Mouse (Mus musculus) hindbrain, embryonic 11.5 days (tissue): ENCODE data around the gene Ugt1a6b. TPM values are rescaled to one million over a fixed set of nuclear protein-coding genes. Genes with fewer than 3 reads are reported as not detected.
"Not testable (repeated sequence)": the region's sequence is repeated elsewhere in the genome, so short reads cannot be mapped to it uniquely, and the experiment has no call there.

Source experiments
- ATAC-seq: fragments of 200-750 bp; cut with Nextera tagmentation; 2 replicates; pipeline ENCODE4 v1.8.0; 2017; ENCODE audit warnings: mild to moderate bottlenecking, moderate TSS enrichment, moderate library complexity; ENCODE audit not compliant: low FRiP score
- DNase-seq: peaks from one replicate; pipeline ENCODE4 v3.0.0-alpha.2; 2015; ENCODE audit warnings: low spot score
- H3K27ac ChIP-seq: fragments of 300-500 bp; sonication (generic); 2 replicates; pipeline ENCODE4 v1.5.1; 2014; ENCODE audit warnings: mild to moderate bottlenecking, low read depth, low read length
- H3K27me3 ChIP-seq: fragments of 300-500 bp; sonication (generic); 2 replicates; pipeline ENCODE4 v1.6.1; 2014; ENCODE audit warnings: mild to moderate bottlenecking, low read length, moderate library complexity, mixed read lengths; ENCODE audit not compliant: control insufficient read depth, insufficient read depth
- H3K36me3 ChIP-seq: fragments of 300-500 bp; sonication (generic); 2 replicates; pipeline ENCODE4 v1.6.1; 2014; ENCODE audit warnings: mild to moderate bottlenecking, low read length, moderate library complexity, mixed read lengths; ENCODE audit not compliant: control insufficient read depth, insufficient read depth
- H3K4me1 ChIP-seq: fragments of 300-500 bp; sonication (generic); replicated peaks from 2 replicates; pipeline ENCODE4 v1.6.1; 2014; ENCODE audit warnings: low read length, mixed read lengths; ENCODE audit not compliant: control insufficient read depth, insufficient read depth
- H3K4me2 ChIP-seq: fragments of 300-500 bp; sonication (generic); replicated peaks from 2 replicates; pipeline ENCODE4 v1.6.1; 2014; ENCODE audit warnings: mild to moderate bottlenecking, low read depth, low read length
- H3K4me3 ChIP-seq: fragments of 300-500 bp; sonication (generic); 2 replicates; pipeline ENCODE4 v1.5.1; 2014; ENCODE audit warnings: low read depth, low read length
- H3K9ac ChIP-seq: fragments of 300-500 bp; sonication (generic); 2 replicates; pipeline ENCODE4 v1.6.1; 2014; ENCODE audit warnings: low read depth, low read length
- H3K9me3 ChIP-seq: fragments of 300-500 bp; sonication (generic); 2 replicates; pipeline ENCODE4 v1.6.1; 2016; ENCODE audit warnings: low read length; ENCODE audit not compliant: control insufficient read depth
- whole genome bisulfite sequencing: fragments of 180-500 bp; shearing (Covaris S2); extraction: QIAGEN DNeasy Blood & Tissue Kit; methylation state at CpG from one replicate; pipeline ENCODE4 v1.1.7; 2014; 5-methylcytosine and 5-hydroxymethylcytosine counted together
- polyA plus RNA-seq: library from polyadenylated mRNA; unstranded; fragments of >200 nt; fragmentation: Nextera tagmentation; extraction: Ambion mirVana; gene quantifications from 2 replicates; pipeline ENCODE4 v1.2.1, GENCODE M21; 2014

The Ugt1a6b gene
- polyA plus RNA-seq, 1 experiment from 2014 or later = 0.17 TPM

GRCm38 (mm10) chr1:88087513-88087912 lies 15.5 kb upstream of the Ugt1a6b start, which contains the start of gene Ugt1a8:
Gene Ugt1a8, plus strand, starts transcription at chr1:88087813.
- H3K4me1 ChIP-seq = no peaks in the 10 kb centered on the region
- H3K36me3 ChIP-seq = no peaks in the 10 kb centered on the region
- no peaks in the 10 kb centered on the region for H3K27me3 ChIP-seq
- 83% methylated on average over 3 of the region's 3 CpGs for WGBS
- no peaks in the 10 kb centered on the region for H3K9me3 ChIP-seq
- ATAC-seq = no peak
- H3K4me2 ChIP-seq = no peak within 1 kb of the TSS
- H3K4me3 ChIP-seq = no peak within 1 kb of the TSS
- H3K27ac ChIP-seq = no peak within 1 kb of the TSS
- no peak within 1 kb of the TSS for H3K9ac ChIP-seq
- no peak for DNase-seq

DNA sequence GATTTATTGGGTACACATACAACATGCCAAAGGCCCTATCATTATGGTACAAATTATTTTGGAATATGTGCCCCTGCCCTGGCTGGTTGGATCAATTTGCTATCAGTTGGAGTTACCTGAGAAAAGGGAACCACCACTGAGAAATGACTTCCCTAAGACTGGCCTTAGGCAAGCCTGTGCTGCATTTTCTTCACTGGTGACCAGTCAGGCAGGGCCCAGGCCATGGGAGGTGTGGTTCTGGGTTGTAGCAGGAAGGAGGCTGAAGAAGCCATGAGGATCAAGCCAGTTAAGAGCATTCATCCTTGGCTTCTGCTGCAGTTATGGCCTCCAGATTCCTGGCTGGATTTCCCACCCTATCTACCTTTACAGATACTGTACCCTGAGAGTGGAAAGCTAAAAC lies 10.7 kb upstream of the Ugt1a6b start:
- Histone ChIP-seq H3K9ac (no peak overlapping the region), H3K36me3 (no peaks in the 10 kb centered on the region), H3K4me1 (no peaks in the 10 kb centered on the region), H3K4me2 (no peak overlapping the region), H3K9me3 (no peaks in the 10 kb centered on the region), H3K27me3 (no peaks in the 10 kb centered on the region), H3K27ac (no peak overlapping the region), H3K4me3 (no peak overlapping the region)
- DNase-seq = no peak
- no peak for ATAC-seq

GRCm38 (mm10) chr1:88094270-88094676 lies 8.8 kb upstream of the Ugt1a6b start:
- DNase-seq, H3K27me3 ChIP-seq, ATAC-seq, H3K4me1 ChIP-seq, H3K4me3 ChIP-seq, H3K9ac ChIP-seq, H3K4me2 ChIP-seq, H3K36me3 ChIP-seq, H3K9me3 ChIP-seq, H3K27ac ChIP-seq: not testable (repeated sequence)
- WGBS = 77% methylated on average over 3 of the region's 3 CpGs

DNA sequence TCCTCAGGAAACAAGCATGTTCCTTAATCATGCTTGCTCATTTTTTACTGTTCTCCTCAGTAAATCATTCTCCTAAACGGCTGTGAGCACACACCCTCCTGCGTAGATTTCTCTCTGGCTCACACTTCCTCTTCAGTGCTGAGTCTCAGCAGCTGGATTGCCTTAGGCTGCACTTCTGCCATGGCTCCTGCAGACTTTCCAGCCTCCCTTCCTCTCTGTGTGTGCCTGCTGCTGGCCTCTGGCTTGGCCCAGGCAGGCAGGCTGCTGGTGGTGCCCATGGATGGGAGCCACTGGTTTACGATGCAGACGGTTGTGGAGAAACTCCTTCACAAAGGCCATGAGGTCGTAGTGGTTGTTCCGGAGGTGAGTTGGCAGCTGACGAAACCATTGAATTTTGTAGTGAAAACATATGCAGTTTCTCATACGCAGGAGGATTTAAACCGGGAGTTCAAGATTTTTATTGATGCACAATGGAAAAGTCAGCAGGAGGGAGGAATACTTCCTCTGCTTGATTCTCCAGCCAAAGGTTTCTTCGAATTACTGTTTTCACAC lies 8.0 kb upstream of the Ugt1a6b start, which contains the start of gene Ugt1a7c:
Gene Ugt1a7c, plus strand, starts transcription at position 122 of the 552 bp plus-strand sequence.
- no peak within 1 kb of the TSS for H3K27ac ChIP-seq
- ATAC-seq (no peak), DNase-seq (peak; percentile 1)
- H3K4me3 ChIP-seq = no peak within 1 kb of the TSS
- no peak within 1 kb of the TSS for H3K9ac ChIP-seq
- WGBS = 69% methylated on average over 10 of the region's 10 CpGs
- H3K4me1 ChIP-seq = no peaks in the 10 kb centered on the region
- no peaks in the 10 kb centered on the region for H3K27me3 ChIP-seq
- no peaks in the 10 kb centered on the region for H3K9me3 ChIP-seq
- no peaks in the 10 kb centered on the region for H3K36me3 ChIP-seq
- no peak within 1 kb of the TSS for H3K4me2 ChIP-seq

DNA sequence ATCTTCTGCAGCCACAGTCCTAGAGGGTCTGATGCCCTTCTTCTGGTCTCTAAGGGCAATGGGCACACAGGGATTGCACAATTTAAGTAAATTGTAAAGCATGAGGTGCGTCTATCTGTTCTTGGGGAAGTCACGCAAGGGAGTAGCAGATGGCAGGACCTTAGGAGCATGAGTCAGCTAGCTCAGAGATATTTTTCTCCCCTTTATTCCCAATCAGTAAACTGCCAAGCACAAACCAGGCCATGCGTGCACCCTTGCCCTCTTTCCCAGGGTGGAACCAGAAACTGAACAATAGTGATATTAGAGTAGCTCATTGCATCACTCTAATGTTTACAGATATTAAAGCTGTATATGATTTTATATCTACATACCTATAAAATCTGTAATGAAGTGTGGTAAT lies 4.5 kb upstream of the Ugt1a6b start:
- not testable (repeated sequence) for H3K4me3 ChIP-seq, DNase-seq, H3K9me3 ChIP-seq, H3K27me3 ChIP-seq, H3K36me3 ChIP-seq, H3K9ac ChIP-seq, H3K27ac ChIP-seq, ATAC-seq, H3K4me1 ChIP-seq, H3K4me2 ChIP-seq
- WGBS = 89% methylated on average over 3 of the region's 3 CpGs

GRCm38 (mm10) chr1:88099691-88100090 lies 3.4 kb upstream of the Ugt1a6b start:
- H3K9ac ChIP-seq, DNase-seq, H3K27me3 ChIP-seq, H3K9me3 ChIP-seq, H3K4me2 ChIP-seq, ATAC-seq, H3K27ac ChIP-seq, H3K4me3 ChIP-seq, H3K36me3 ChIP-seq, H3K4me1 ChIP-seq: not testable (repeated sequence)
- 81% methylated on average over 2 of the region's 2 CpGs for WGBS

DNA sequence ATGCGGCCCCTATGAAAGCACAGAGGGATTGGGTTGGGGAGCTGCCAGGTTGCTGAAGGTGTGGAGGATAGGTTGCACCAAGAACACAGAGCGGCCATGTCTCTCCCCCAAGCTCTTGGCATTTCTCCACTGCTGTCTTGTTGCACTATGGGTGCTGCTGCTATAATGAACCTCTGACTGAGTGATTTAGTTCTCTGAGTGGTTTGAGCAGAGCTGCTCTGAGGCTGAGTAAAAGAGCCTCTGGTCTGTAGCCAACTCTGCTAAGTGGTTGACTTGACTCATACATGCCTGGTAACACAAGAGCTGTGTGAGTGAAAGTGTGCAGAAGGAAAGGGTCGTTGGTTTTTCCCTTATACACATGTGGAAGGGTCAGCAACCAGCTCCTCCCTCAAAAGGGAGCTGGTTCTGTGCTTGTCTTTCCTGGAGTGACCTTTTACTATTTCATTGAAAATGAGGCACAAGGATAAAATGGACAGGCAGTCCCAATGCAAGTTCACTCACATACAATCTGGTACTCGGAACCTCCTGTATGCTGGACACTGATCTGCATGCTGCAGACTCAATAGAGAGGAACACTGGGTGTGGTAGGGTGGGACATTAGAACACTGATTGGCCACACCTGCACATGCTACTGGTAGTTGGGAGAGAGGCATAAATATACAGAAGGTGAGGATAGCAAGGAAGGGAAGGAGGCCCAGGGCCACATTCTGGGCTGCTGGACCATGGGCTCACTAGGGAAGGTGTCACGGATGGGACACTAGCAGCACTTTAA lies 831 bp downstream of the Ugt1a6b start:
- 92% methylated on average over 4 of the region's 5 CpGs for WGBS

GRCm38 (mm10) chr1:88104667-88105430 lies 1.8 kb downstream of the Ugt1a6b start:
- DNase-seq = no peak
- Histone ChIP-seq H3K27me3 (no peaks in the 10 kb centered on the region), H3K9me3 (no peaks in the 10 kb centered on the region), H3K4me1 (no peaks in the 10 kb centered on the region), H3K27ac (no peak overlapping the region), H3K9ac (no peak overlapping the region), H3K4me2 (no peak overlapping the region), H3K4me3 (no peak overlapping the region), H3K36me3 (no peaks in the 10 kb centered on the region)
- WGBS = 90% methylated on average over 1 of the region's 1 CpGs
- ATAC-seq = no peak

More for the DNA sequence above, 831 bp downstream of the Ugt1a6b start:
- not testable (repeated sequence) for H3K27ac ChIP-seq, H3K36me3 ChIP-seq, ATAC-seq, H3K4me3 ChIP-seq, DNase-seq, H3K27me3 ChIP-seq, H3K9ac ChIP-seq, H3K9me3 ChIP-seq, H3K4me1 ChIP-seq, H3K4me2 ChIP-seq
